In genomic region chr11:20278702-20279101, GRCm38 (mm10) we compare ENCODE assay signal across 17 mouse cellular contexts. TPM values are rescaled to one million over a fixed set of nuclear protein-coding genes. Genes with fewer than 3 reads are reported as not detected.
DNase-seq lines count a peak whose midpoint lies in the region; ATAC-seq and TF ChIP-seq lines count a peak whose summit lies in the region.
"Had no signal": no experiment of that assay in that cellular context is flagged by ENCODE, and none has a peak within 500 bp of the region (broad histone marks: within the 10 kb centered on the region; RNA-seq: fewer than 3 reads in every experiment).

No protein-coding gene starts in this region.

- H3K27ac ChIP-seq in forebrain, embryonic 14.5 days (ENCODE audit: low read depth, low read length) = no peak overlapping the region
- H3K27ac ChIP-seq in forebrain, postnatal 0 days (ENCODE audit: low read depth, low read length) = no peak overlapping the region
- H3K27ac ChIP-seq in lung, embryonic 15.5 days = no peak overlapping the region
- H3K27ac ChIP-seq: embryonic facial prominence, embryonic 13.5 days; hindbrain, embryonic 12.5 days; limb, embryonic 13.5 days; liver, embryonic 15.5 days had no signal

- peak; percentile 2 for DNase-seq in forebrain, embryonic 14.5 days (ENCODE audit: low spot score)
- no peak for DNase-seq in forebrain, postnatal 0 days
- DNase-seq in lung, postnatal 10 days = no peak
- DNase-seq in kidney, adult 9 months = peak; percentile 54
- peak; percentile 69 for DNase-seq in large intestine, adult 2 months (ENCODE audit: low read depth, low spot score)
- DNase-seq in embryo, embryonic 11 days = no peak
- DNase-seq in layer of hippocampus, adult 18-20 months (ENCODE audit: low spot score in 2 of 2) = no peak
- DNase-seq: adrenal gland, postnatal 36 days; cerebellum, adult 9-10 months; midbrain, embryonic 14.5 days; thymus, adult 18-20 months had no signal

- WGBS in forebrain, embryonic 14.5 days = 80% methylated on average over 5 of the region's 5 CpGs
- WGBS in forebrain, postnatal 0 days = 66% methylated on average over 5 of the region's 5 CpGs
- 15% methylated on average over 5 of the region's 5 CpGs for WGBS in lung, embryonic 15.5 days
- WGBS in large intestine, adult 2 months = 26% methylated on average over 5 of the region's 5 CpGs

- no peaks in the 10 kb centered on the region for H3K9me3 ChIP-seq in forebrain, embryonic 14.5 days (replicated peaks; ENCODE audit: control insufficient read depth, low read length)
- no peaks in the 10 kb centered on the region for H3K9me3 ChIP-seq in forebrain, postnatal 0 days (ENCODE audit: low read length)
- no peaks in the 10 kb centered on the region for H3K9me3 ChIP-seq in lung, embryonic 15.5 days
- H3K9me3 ChIP-seq: embryonic facial prominence, embryonic 13.5 days; hindbrain, embryonic 12.5 days; limb, embryonic 13.5 days; liver, embryonic 15.5 days had no signal

- H3K4me3 ChIP-seq in forebrain, embryonic 14.5 days (ENCODE audit: low read depth, low read length) = no peak overlapping the region
- H3K4me3 ChIP-seq in forebrain, postnatal 0 days (ENCODE audit: low read depth, low read length) = no peak overlapping the region
- H3K4me3 ChIP-seq in lung, embryonic 15.5 days = no peak overlapping the region
- H3K4me3 ChIP-seq: embryonic facial prominence, embryonic 13.5 days; hindbrain, embryonic 12.5 days; limb, embryonic 13.5 days; liver, embryonic 15.5 days had no signal

- no peaks in the 10 kb centered on the region for H3K27me3 ChIP-seq in forebrain, embryonic 14.5 days (replicated peaks; ENCODE audit: control insufficient read depth, insufficient read depth, low read length)
- no peaks in the 10 kb centered on the region for H3K27me3 ChIP-seq in forebrain, postnatal 0 days (ENCODE audit: insufficient read depth, low read length)
- no peaks in the 10 kb centered on the region for H3K27me3 ChIP-seq in lung, embryonic 15.5 days
- H3K27me3 ChIP-seq: CH12.LX; embryonic facial prominence, embryonic 13.5 days; hindbrain, embryonic 12.5 days; limb, embryonic 13.5 days; liver, embryonic 15.5 days had no signal

- H3K9ac ChIP-seq in forebrain, embryonic 14.5 days (ENCODE audit: low read length) = no peak overlapping the region
- H3K9ac ChIP-seq in forebrain, postnatal 0 days = no peak overlapping the region
- no peak overlapping the region for H3K9ac ChIP-seq in lung, embryonic 15.5 days
- H3K9ac ChIP-seq: embryonic facial prominence, embryonic 13.5 days; hindbrain, embryonic 12.5 days; limb, embryonic 13.5 days; liver, embryonic 15.5 days had no signal

- H3K36me3 ChIP-seq in forebrain, embryonic 14.5 days (ENCODE audit: control insufficient read depth, insufficient read depth, low read length) = no peaks in the 10 kb centered on the region
- H3K36me3 ChIP-seq in forebrain, postnatal 0 days (ENCODE audit: insufficient read depth) = no peaks in the 10 kb centered on the region
- H3K36me3 ChIP-seq in lung, embryonic 15.5 days = no peaks in the 10 kb centered on the region
- H3K36me3 ChIP-seq: embryonic facial prominence, embryonic 13.5 days; hindbrain, embryonic 12.5 days; limb, embryonic 13.5 days; liver, embryonic 15.5 days had no signal

- no peak for ATAC-seq in forebrain, embryonic 14.5 days
- ATAC-seq in forebrain, postnatal 0 days = no peak
- peak; percentile 46; the same call in 1 of the 2 replicates for ATAC-seq in lung, embryonic 15.5 days (ENCODE audit: borderline replicate concordance, extremely low read depth, low FRiP score, low TSS enrichment)

- TF ChIP-seq CTCF in forebrain, postnatal 0 days (IDR thresholded peaks at IDR 0.05; ENCODE audit: low read depth) = no peak

- no peak overlapping the region for H3K4me2 ChIP-seq in forebrain, embryonic 14.5 days (ENCODE audit: low read length)
- no peak overlapping the region for H3K4me2 ChIP-seq in forebrain, postnatal 0 days (ENCODE audit: low read depth)
- no peak overlapping the region for H3K4me2 ChIP-seq in lung, embryonic 15.5 days
- H3K4me2 ChIP-seq: embryonic facial prominence, embryonic 13.5 days; hindbrain, embryonic 12.5 days; limb, embryonic 13.5 days; liver, embryonic 15.5 days had no signal

- no peaks in the 10 kb centered on the region for H3K4me1 ChIP-seq in forebrain, embryonic 14.5 days (ENCODE audit: control insufficient read depth, insufficient read depth, low read length)
- H3K4me1 ChIP-seq in forebrain, postnatal 0 days (ENCODE audit: insufficient read depth) = no peaks in the 10 kb centered on the region
- H3K4me1 ChIP-seq in lung, embryonic 15.5 days = peaks cover 11% of the 10 kb centered on the region
- H3K4me1 ChIP-seq: embryonic facial prominence, embryonic 13.5 days; hindbrain, embryonic 12.5 days; limb, embryonic 13.5 days; liver, embryonic 15.5 days had no signal

RNA-seq across cellular contexts. Expression of gene Cep68, which starts 29.5 kb away (rescaled TPM):
- polyA plus RNA-seq in forebrain, embryonic 14.5 days (2014; fragmentation: Nextera tagmentation; extraction: Ambion mirVana) = 24.9 and 27.9 TPM in 2 replicates
- 41.7 and 43.9 TPM in 2 replicates for total RNA-seq in forebrain, postnatal 0 days (2014; rRNA removed)
- 21.5 and 26.1 TPM in 2 replicates for polyA plus RNA-seq in forebrain, postnatal 0 days (2015; fragmentation: Nextera tagmentation; extraction: Ambion mirVana)
- 34.8 and 37.6 TPM in 2 replicates for polyA plus RNA-seq in lung, embryonic 15.5 days (2015; fragmentation: Nextera tagmentation; extraction: Ambion mirVana)
- 4.3 and 7.7 TPM in 2 replicates for polyA plus RNA-seq in large intestine, adult 2 months (2012; rRNA removed)
- total RNA-seq in layer of hippocampus, adult 18-20 months (2021) = 10 to 100 TPM; 31.3 to 35.2 TPM

RNA-seq across cellular contexts. Expression of gene Slc1a4, which starts 53.8 kb away (rescaled TPM):
- 42.7 and 53.3 TPM in 2 replicates for polyA plus RNA-seq in forebrain, embryonic 14.5 days (2014; fragmentation: Nextera tagmentation; extraction: Ambion mirVana)
- total RNA-seq in forebrain, postnatal 0 days (2014; rRNA removed) = 123 and 164 TPM in 2 replicates
- 57.4 and 70.1 TPM in 2 replicates for polyA plus RNA-seq in forebrain, postnatal 0 days (2015; fragmentation: Nextera tagmentation; extraction: Ambion mirVana)
- polyA plus RNA-seq in lung, embryonic 15.5 days (2015; fragmentation: Nextera tagmentation; extraction: Ambion mirVana) = 18.6 and 19.7 TPM in 2 replicates
- polyA plus RNA-seq in large intestine, adult 2 months (2012; rRNA removed) = 5.7 and 6.2 TPM in 2 replicates
- 10 to 100 TPM; 37.1 to 38.7 TPM for total RNA-seq in layer of hippocampus, adult 18-20 months (2021)

Comparison
In these comparisons a context has a peak if more than half of its experiments do, and no peak if none do; other contexts are left out.
1. DNase-seq: peak in forebrain, embryonic 14.5 days (single experiment), kidney, adult 9 months (single experiment) and large intestine, adult 2 months (single experiment); none in forebrain, postnatal 0 days (single experiment), lung, postnatal 10 days (single experiment), embryo, embryonic 11 days (single experiment) and layer of hippocampus, adult 18-20 months (0 of 2).